Mouse (Mus musculus) CH12.LX (cell line): ENCODE results near the gene Prepl.

Experiments used
- CHD1 ChIP-seq: IDR thresholded peaks from 2 replicates; pipeline ENCODE4 v1.6.1; 2012; ENCODE audit warnings: low read depth, low read length, improper control_type of control experiment, inconsistent platforms
- CHD2 ChIP-seq: IDR thresholded peaks from 2 replicates; pipeline ENCODE4 v1.6.1; 2011; ENCODE audit warnings: low read length, improper control_type of control experiment
- CTCF ChIP-seq, 2 experiments: IDR thresholded peaks in 1 of 2; conservative IDR thresholded peaks in 1 of 2; 2 replicates each; pipeline ENCODE4 v1.5.1; 2011 to 2012; ENCODE audit warnings: low read depth in 2 of 2, low read length in 2 of 2, improper control_type of control experiment in 1 of 2, inconsistent platforms in 1 of 2, mild to moderate bottlenecking in 1 of 2, moderate library complexity in 1 of 2
- E2F4 ChIP-seq: IDR thresholded peaks from 2 replicates; pipeline ENCODE4 v1.6.1; 2011; ENCODE audit warnings: low read depth, low read length, improper control_type of control experiment; ENCODE audit not compliant: insufficient replicate concordance
- MAX ChIP-seq: IDR thresholded peaks from 2 replicates; pipeline ENCODE4 v1.6.1; 2011; ENCODE audit warnings: low read length, improper control_type of control experiment
- POLR2A ChIP-seq: IDR thresholded peaks from 2 replicates; pipeline ENCODE4 v1.6.1; 2011; ENCODE audit warnings: low read depth, mild to moderate bottlenecking, improper control_type of control experiment, low read length
- TBP ChIP-seq: conservative IDR thresholded peaks from 2 replicates; pipeline ENCODE4 v1.6.1; 2011; ENCODE audit warnings: low read depth, low read length, improper control_type of control experiment
- UBTF ChIP-seq: IDR thresholded peaks from 2 replicates; pipeline ENCODE4 v1.6.1; 2012; ENCODE audit warnings: low read depth, mild to moderate bottlenecking, inconsistent platforms, low read length, improper control_type of control experiment, moderate library complexity

- TF ChIP-seq UBTF, result no peak
- TF ChIP-seq CHD1, result no peak
- no peak for TF ChIP-seq POLR2A
- no peak for TF ChIP-seq CTCF (conservative IDR thresholded peaks at IDR 0.05 in 1 of 2, IDR thresholded peaks at IDR 0.05 in 1 of 2; ENCODE audit: low read depth in 2 of 2, low read length in 2 of 2)
- no peak for TF ChIP-seq MAX
- no peak for TF ChIP-seq E2F4
- TF ChIP-seq CHD2, result no peak
- no peak for TF ChIP-seq TBP
These were observed 1.0 kb downstream of the Prepl start for GRCm38 (mm10) chr17:85089011-85089410.
